Mouse (Mus musculus) spleen, postnatal 10 days (tissue): ENCODE data around the gene Trip12.
A peak's percentile ranks its signal among the peaks of the same experiment; 100 is the strongest.

ENCODE experiments used
- DNase-seq, 2 experiments: peaks; one replicate each; pipeline ENCODE4 v3.0.0; 2021 to 2022; ENCODE audit warnings: low spot score in 2 of 2

Trip12 gene

GRCm38 (mm10) chr1:84795335-84795734 lies 45.0 kb downstream of the Trip12 start:
- DNase-seq = no peak

GRCm38 (mm10) chr1:84791393-84791792 lies 48.9 kb downstream of the Trip12 start:
- no peak for DNase-seq

GRCm38 (mm10) chr1:84780630-84781029 lies 59.7 kb downstream of the Trip12 start:
- no peak for DNase-seq

- DNase-seq = no peak
Measured at GRCm38 (mm10) chr1:84777455-84777854, 62.9 kb downstream of the Trip12 start.

GRCm38 (mm10) chr1:84758843-84759242 lies 81.5 kb downstream of the Trip12 start:
- no peak for DNase-seq

- DNase-seq = no peak
Measured at GRCm38 (mm10) chr1:84742156-84742555, 98.2 kb downstream of the Trip12 start.

GRCm38 (mm10) chr1:84740080-84740479 lies 100.2 kb downstream of the Trip12 start:
- no peak for DNase-seq

- no peak for DNase-seq
Measured at GRCm38 (mm10) chr1:84737097-84737496, 103.2 kb downstream of the Trip12 start.

GRCm38 (mm10) chr1:84733799-84734198 lies 106.5 kb downstream of the Trip12 start:
- DNase-seq = no peak

- DNase-seq = no peak
Measured at GRCm38 (mm10) chr1:84731763-84732162, 108.6 kb downstream of the Trip12 start.

GRCm38 (mm10) chr1:84722841-84723240 lies 117.5 kb downstream of the Trip12 start:
- no peak for DNase-seq

GRCm38 (mm10) chr1:84722371-84722770 lies 117.9 kb downstream of the Trip12 start:
- DNase-seq = no peak

- DNase-seq = no peak
Measured at GRCm38 (mm10) chr1:84721942-84722341, 118.4 kb downstream of the Trip12 start.

- no peak for DNase-seq
Measured at GRCm38 (mm10) chr1:84709810-84710785, 130.2 kb downstream of the Trip12 start.

GRCm38 (mm10) chr1:84709406-84709805 lies 130.9 kb downstream of the Trip12 start:
- DNase-seq = no peak

GRCm38 (mm10) chr1:84700254-84700653 lies 140.1 kb downstream of the Trip12 start:
- DNase-seq = no peak

GRCm38 (mm10) chr1:84697136-84697535 lies 143.2 kb downstream of the Trip12 start:
- peak in 1 of 2 experiments; percentile 42 for DNase-seq

- DNase-seq = peak; percentile 11 to 67
Measured at GRCm38 (mm10) chr1:84695517-84696411, 144.6 kb downstream of the Trip12 start, which contains the start of gene Dner. Dner (minus strand) TSS chr1:84696221.

GRCm38 (mm10) chr1:84694688-84695474 lies 145.4 kb downstream of the Trip12 start:
- no peak for DNase-seq

GRCm38 (mm10) chr1:84677910-84678309 lies 162.4 kb downstream of the Trip12 start:
- DNase-seq = no peak
